Mouse (Mus musculus): ENCODE data around the gene Gm42688. TPM values are rescaled to one million over a fixed set of nuclear protein-coding genes. Genes with fewer than 3 reads are reported as not detected.

The Gm42688 gene
- total and polyA plus RNA-seq, 3 experiments, result 1.2 to 1.6 (median 1.3) TPM

DNA sequence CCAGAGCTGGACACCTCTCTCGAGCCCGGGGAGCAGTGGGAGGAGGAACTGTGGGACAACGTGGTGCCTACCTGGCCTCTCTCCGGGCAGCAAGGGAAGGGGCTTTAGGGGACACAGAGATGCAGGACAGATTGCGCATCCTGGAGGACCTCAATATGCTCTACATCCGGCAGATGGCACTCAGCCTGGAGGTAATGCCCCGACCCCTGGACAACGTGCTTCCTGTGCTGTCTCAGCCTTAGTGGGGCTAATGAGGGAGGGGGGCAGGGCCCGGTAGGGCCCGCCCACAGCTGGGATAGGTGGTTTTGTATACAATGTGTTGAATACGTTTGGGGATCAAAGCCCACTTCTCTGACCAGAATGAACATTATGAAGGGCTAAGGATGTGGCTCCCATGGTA lies 36.6 kb downstream of the Gm42688 start:
- Histone ChIP-seq H3K9me3 (replicated peaks; ENCODE audit: low read length) (no peaks in the 10 kb centered on the region), H3K9ac (ENCODE audit: insufficient read depth, low read depth) (no peak overlapping the region), H3K27me3 (replicated peaks) (peaks cover 2% of the 10 kb centered on the region), H3K4me1 (ENCODE audit: control insufficient read depth in 1 of 2, insufficient read depth in 2 of 2) (peaks cover 9 to 31% of the 10 kb centered on the region in 2 experiments; a peak in 3 of 4 replicates), H3K36me3 (replicated peaks in 1 of 2; ENCODE audit: control insufficient read depth in 1 of 2, insufficient read depth in 1 of 2, low read length in 1 of 2) (no peaks in the 10 kb centered on the region), H3K79me2 (replicated peaks; ENCODE audit: control insufficient read depth, extremely low read depth, insufficient read depth, poor library complexity, severe bottlenecking) (no peaks in the 10 kb centered on the region), H3K4me3 (replicated peaks in 1 of 3; ENCODE audit: low read depth in 2 of 3, low read length in 2 of 3, poor library complexity in 1 of 3) (peak overlapping the region in 2 of 3 experiments; percentile 3 to 28), H3K4me2 (ENCODE audit: insufficient read depth, low read depth, poor library complexity, severe bottlenecking) (no peak overlapping the region), H3K27ac (ENCODE audit: insufficient read depth, low read depth) (no peak overlapping the region)
- TF ChIP-seq TBP (conservative IDR thresholded peaks at IDR 0.05; ENCODE audit: low read depth, low read length) (no peak), BHLHE40 (IDR thresholded peaks at IDR 0.05; ENCODE audit: low read depth, low read length) (no peak), RAD21 (IDR thresholded peaks at IDR 0.05; ENCODE audit: low read depth, low read length) (no peak), CTCF (conservative IDR thresholded peaks at IDR 0.05 in 1 of 2, IDR thresholded peaks at IDR 0.05 in 1 of 2; ENCODE audit: low read depth in 2 of 2, low read length in 2 of 2) (0 out of 4 replicates have a peak, but pooled peaks of 1 of the 2 experiments have one; percentile 7), ZNF384 (IDR thresholded peaks at IDR 0.05; ENCODE audit: low read depth, low read length) (no peak)
- dilution Hi-C loops (cut with MboI; ENCODE audit: extremely low pct_ligation_motif_present, extremely low pct_unique_long_range_greater_than_20kb, low sequenced_read_pairs) (no loop called here), in situ Hi-C loops (cut with MboI; ENCODE audit: low pct_ligation_motif_present, low pct_unique_long_range_greater_than_20kb, low sequenced_read_pairs) (no loop called here)
- no peak for DNase-seq (ENCODE audit: extremely low read depth)

DNA sequence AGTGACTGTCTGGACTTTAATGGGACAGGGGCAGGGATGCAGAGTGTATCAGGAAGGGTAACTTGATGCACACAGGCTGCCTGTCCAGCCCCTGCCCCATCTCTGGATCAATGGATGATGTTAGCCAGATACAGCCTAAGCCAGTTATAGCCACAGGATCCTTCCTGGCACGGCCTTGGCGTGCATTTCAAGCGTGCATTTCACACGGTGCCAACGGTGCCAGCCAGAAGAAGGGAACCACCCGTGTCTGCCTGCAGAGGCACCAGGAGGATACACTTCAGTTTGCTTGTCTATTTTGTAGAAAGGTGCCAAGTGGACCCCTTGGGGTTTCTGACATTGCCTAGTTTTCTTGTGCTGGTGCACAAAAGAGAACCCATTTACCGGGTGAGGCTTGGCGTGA lies 38.6 kb downstream of the Gm42688 start:
- peaks cover 9 to 19% of the 10 kb centered on the region in 2 experiments; a peak in 3 of 4 replicates for H3K4me1 ChIP-seq (ENCODE audit: control insufficient read depth in 1 of 2, insufficient read depth in 2 of 2)
- in situ Hi-C loops (cut with MboI; ENCODE audit: low pct_ligation_motif_present, low pct_unique_long_range_greater_than_20kb, low sequenced_read_pairs), result no loop called here
- dilution Hi-C loops (cut with MboI; ENCODE audit: extremely low pct_ligation_motif_present, extremely low pct_unique_long_range_greater_than_20kb, low sequenced_read_pairs), result no loop called here

DNA sequence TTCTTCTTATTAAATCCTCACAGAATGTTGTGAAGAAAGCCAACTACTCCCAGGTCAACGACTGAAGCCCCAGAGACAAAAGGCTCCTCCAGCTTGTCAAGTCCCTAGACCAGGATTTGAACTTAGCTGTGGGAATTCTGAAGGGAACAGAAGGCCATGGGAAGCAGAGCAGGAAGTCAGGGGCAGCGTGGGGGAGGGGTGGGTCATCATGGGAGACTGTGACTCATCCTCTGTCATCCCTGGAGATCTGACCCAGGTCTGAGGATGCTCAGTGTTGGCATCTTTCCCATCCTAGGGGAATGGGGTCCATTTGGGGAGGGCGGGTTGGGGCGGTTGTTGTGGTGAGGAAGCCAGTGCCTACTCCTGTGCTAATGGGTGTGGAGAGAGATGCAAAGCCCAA lies 40.2 kb downstream of the Gm42688 start:
- H3K4me3 ChIP-seq (replicated peaks in 1 of 3; ENCODE audit: low read depth in 2 of 3, low read length in 2 of 3, poor library complexity in 1 of 3), result no peak overlapping the region
- H3K4me1 ChIP-seq (ENCODE audit: control insufficient read depth in 1 of 2, insufficient read depth in 2 of 2), result peaks cover 9 to 13% of the 10 kb centered on the region in 2 experiments; a peak in 3 of 4 replicates
- no peak overlapping the region for H3K9ac ChIP-seq (ENCODE audit: insufficient read depth, low read depth)
- H3K9me3 ChIP-seq (replicated peaks; ENCODE audit: low read length), result no peaks in the 10 kb centered on the region
- peaks cover 2% of the 10 kb centered on the region for H3K27me3 ChIP-seq (replicated peaks)
- no peaks in the 10 kb centered on the region for H3K36me3 ChIP-seq (replicated peaks in 1 of 2; ENCODE audit: control insufficient read depth in 1 of 2, insufficient read depth in 1 of 2, low read length in 1 of 2)
- no peaks in the 10 kb centered on the region for H3K79me2 ChIP-seq (replicated peaks; ENCODE audit: control insufficient read depth, extremely low read depth, insufficient read depth, poor library complexity, severe bottlenecking)
- no peak overlapping the region for H3K4me2 ChIP-seq (ENCODE audit: insufficient read depth, low read depth, poor library complexity, severe bottlenecking)
- DNase-seq (ENCODE audit: extremely low read depth), result no peak
- no peak overlapping the region for H3K27ac ChIP-seq (ENCODE audit: insufficient read depth, low read depth)
- in situ Hi-C loops (cut with MboI; ENCODE audit: low pct_ligation_motif_present, low pct_unique_long_range_greater_than_20kb, low sequenced_read_pairs), result no loop called here
- dilution Hi-C loops (cut with MboI; ENCODE audit: extremely low pct_ligation_motif_present, extremely low pct_unique_long_range_greater_than_20kb, low sequenced_read_pairs), result no loop called here
- TF ChIP-seq E2F4 (IDR thresholded peaks at IDR 0.05; ENCODE audit: insufficient replicate concordance, low read depth, low read length) (no peak), NELFE (IDR thresholded peaks at IDR 0.05; ENCODE audit: low read depth, low read length) (no peak), MEF2A (IDR thresholded peaks at IDR 0.05; ENCODE audit: borderline replicate concordance, low read depth, low read length) (no peak), USF1 (IDR thresholded peaks at IDR 0.05; ENCODE audit: low read depth, low read length) (no peak), RAD21 (IDR thresholded peaks at IDR 0.05; ENCODE audit: low read depth, low read length) (no peak), POLR2A (IDR thresholded peaks at IDR 0.05; ENCODE audit: low read depth, low read length) (no peak), SMC3 (IDR thresholded peaks at IDR 0.05; ENCODE audit: low read depth, low read length) (no peak)

More for the DNA sequence above, 38.6 kb downstream of the Gm42688 start:
- Histone ChIP-seq H3K4me3 (replicated peaks in 1 of 3; ENCODE audit: low read depth in 2 of 3, low read length in 2 of 3, poor library complexity in 1 of 3) (no peak overlapping the region), H3K79me2 (replicated peaks; ENCODE audit: control insufficient read depth, extremely low read depth, insufficient read depth, poor library complexity, severe bottlenecking) (no peaks in the 10 kb centered on the region), H3K4me2 (ENCODE audit: insufficient read depth, low read depth, poor library complexity, severe bottlenecking) (no peak overlapping the region), H3K9me3 (replicated peaks; ENCODE audit: low read length) (no peaks in the 10 kb centered on the region), H3K36me3 (replicated peaks in 1 of 2; ENCODE audit: control insufficient read depth in 1 of 2, insufficient read depth in 1 of 2, low read length in 1 of 2) (no peaks in the 10 kb centered on the region), H3K9ac (ENCODE audit: insufficient read depth, low read depth) (no peak overlapping the region), H3K27me3 (replicated peaks) (peaks cover 2% of the 10 kb centered on the region), H3K27ac (ENCODE audit: insufficient read depth, low read depth) (no peak overlapping the region)
- TF ChIP-seq MAX (IDR thresholded peaks at IDR 0.05; ENCODE audit: low read length), result no peak
- TF ChIP-seq UBTF (IDR thresholded peaks at IDR 0.05; ENCODE audit: low read depth, low read length), result no peak
- TF ChIP-seq MEF2A (IDR thresholded peaks at IDR 0.05; ENCODE audit: borderline replicate concordance, low read depth, low read length), result no peak
- TF ChIP-seq TCF12 (IDR thresholded peaks at IDR 0.05; ENCODE audit: low read depth, low read length), result no peak
- no peak for TF ChIP-seq MAFK (IDR thresholded peaks at IDR 0.05; ENCODE audit: insufficient replicate concordance, low read length)
- TF ChIP-seq EP300 (IDR thresholded peaks at IDR 0.05; ENCODE audit: low read length), result no peak
- no peak for TF ChIP-seq CHD2 (IDR thresholded peaks at IDR 0.05; ENCODE audit: low read length)
- no peak for TF ChIP-seq HCFC1 (IDR thresholded peaks at IDR 0.05; ENCODE audit: low read depth, low read length)
- no peak for TF ChIP-seq JUN (IDR thresholded peaks at IDR 0.05; ENCODE audit: insufficient read depth, low read depth, low read length)
- TF ChIP-seq MAZ (IDR thresholded peaks at IDR 0.05; ENCODE audit: low read depth, low read length), result no peak
- no peak for TF ChIP-seq MYC (IDR thresholded peaks at IDR 0.05; ENCODE audit: low read depth, low read length)
- TF ChIP-seq KAT2A (IDR thresholded peaks at IDR 0.05; ENCODE audit: insufficient replicate concordance, low read length), result no peak
- no peak for TF ChIP-seq JUND (conservative IDR thresholded peaks at IDR 0.05; ENCODE audit: low read depth, low read length)
- DNase-seq (ENCODE audit: extremely low read depth), result no peak
